24 mouse cellular contexts compared by ENCODE assay signal in the genomic region with DNA sequence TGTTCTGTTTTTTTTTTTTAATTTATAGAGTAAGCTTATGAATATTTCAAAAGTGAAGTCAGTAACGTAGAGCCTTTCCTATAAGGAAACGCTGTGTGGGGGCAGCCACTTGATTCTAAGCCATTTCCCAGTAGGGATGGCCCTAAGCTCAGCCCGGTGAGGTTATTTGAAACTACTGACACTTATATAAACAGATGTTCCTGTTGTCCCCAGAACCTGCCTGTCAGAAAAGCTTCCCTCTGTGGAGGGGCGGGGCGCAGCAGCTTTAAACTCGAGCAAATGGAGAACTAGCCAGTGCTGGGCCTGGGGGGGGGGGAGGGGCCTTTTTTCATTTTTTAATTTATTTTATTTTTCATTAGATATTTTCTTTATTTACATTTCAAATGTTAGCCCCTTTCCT.
DNase-seq lines count a peak whose midpoint lies in the region; ATAC-seq and TF ChIP-seq lines count a peak whose summit lies in the region.
"Had no signal": no experiment of that assay in that cellular context is flagged by ENCODE, and none has a peak within 500 bp of the region (broad histone marks: within the 10 kb centered on the region; RNA-seq: fewer than 3 reads in every experiment).

No protein-coding gene starts in this region.

- no peak overlapping the region for H3K4me2 ChIP-seq in lung, embryonic 14.5 days
- peak overlapping the region; percentile 32; the same call in 1 of the 2 replicates for H3K4me2 ChIP-seq in liver, embryonic 13.5 days
- no peak overlapping the region for H3K4me2 ChIP-seq in forebrain, embryonic 15.5 days (replicated peaks)
- H3K4me2 ChIP-seq: embryonic facial prominence, embryonic 13.5 days; heart, embryonic 12.5 days; hindbrain, embryonic 13.5 days; neural tube, embryonic 15.5 days had no signal

- no peak for ATAC-seq in lung, embryonic 14.5 days (ENCODE audit: insufficient read depth)
- ATAC-seq in liver, embryonic 13.5 days (ENCODE audit: low read depth) = no peak
- ATAC-seq in megakaryocyte progenitor cell, adult 5-6 weeks (replicated peaks; ENCODE audit: poor library complexity) = peak; percentile 37
- ATAC-seq in forebrain, embryonic 15.5 days (replicated peaks) = no peak
- ATAC-seq: inflammation-experienced regulatory T-cells, adult 6 months had no signal

- peak; percentile 14 for DNase-seq in lung, embryonic 14.5 days
- DNase-seq in lung, postnatal 14 days = no peak
- no peak for DNase-seq in liver, embryonic 13.5 days
- no peak for DNase-seq in left cerebral cortex, adult 11 months (ENCODE audit: low spot score)
- DNase-seq in left cerebral cortex, adult 18-20 months (ENCODE audit: low spot score in 2 of 2) = no peak
- no peak for DNase-seq in ovary, postnatal 10 days (ENCODE audit: low spot score)
- DNase-seq: cerebellum, adult 9-10 months; gastrocnemius, adult 2 months; heart, adult 11 months; heart, postnatal 14 days; kidney, adult 2 months; kidney, postnatal 14 days; left cerebral cortex, postnatal 4 days; midbrain, embryonic 14.5 days; right cerebral cortex, postnatal 25 days; thymus, adult 2 months had no signal

- no peaks in the 10 kb centered on the region for H3K36me3 ChIP-seq in lung, embryonic 14.5 days (ENCODE audit: insufficient read depth)
- H3K36me3 ChIP-seq in liver, embryonic 13.5 days = no peaks in the 10 kb centered on the region
- no peaks in the 10 kb centered on the region for H3K36me3 ChIP-seq in forebrain, embryonic 15.5 days
- H3K36me3 ChIP-seq: embryonic facial prominence, embryonic 13.5 days had no signal

- H3K27ac ChIP-seq in lung, embryonic 14.5 days (ENCODE audit: low read depth) = no peak overlapping the region
- peak overlapping the region; percentile 50; the same call in 1 of the 2 replicates for H3K27ac ChIP-seq in liver, embryonic 13.5 days
- H3K27ac ChIP-seq in forebrain, embryonic 15.5 days (replicated peaks) = no peak overlapping the region
- H3K27ac ChIP-seq: embryonic facial prominence, embryonic 13.5 days; gastrocnemius, adult 2 months; hindbrain, embryonic 13.5 days; left cerebral cortex, adult 2 months; neural tube, embryonic 15.5 days had no signal

- no peaks in the 10 kb centered on the region for H3K9me3 ChIP-seq in lung, embryonic 14.5 days (ENCODE audit: low read depth, low read length)
- no peaks in the 10 kb centered on the region for H3K9me3 ChIP-seq in liver, embryonic 13.5 days (replicated peaks)
- H3K9me3 ChIP-seq in forebrain, embryonic 15.5 days = no peaks in the 10 kb centered on the region
- H3K9me3 ChIP-seq: embryonic facial prominence, embryonic 13.5 days; heart, embryonic 12.5 days; hindbrain, embryonic 13.5 days; neural tube, embryonic 15.5 days had no signal

- no peaks in the 10 kb centered on the region for H3K4me1 ChIP-seq in lung, embryonic 14.5 days (ENCODE audit: insufficient read depth)
- H3K4me1 ChIP-seq in liver, embryonic 13.5 days (replicated peaks) = peaks cover 65% of the 10 kb centered on the region
- no peaks in the 10 kb centered on the region for H3K4me1 ChIP-seq in forebrain, embryonic 15.5 days
- H3K4me1 ChIP-seq: neural tube, embryonic 15.5 days had no signal

- no peak overlapping the region for H3K4me3 ChIP-seq in lung, embryonic 14.5 days (ENCODE audit: low read depth, low read length)
- no peak overlapping the region for H3K4me3 ChIP-seq in liver, embryonic 13.5 days (replicated peaks)
- H3K4me3 ChIP-seq in forebrain, embryonic 15.5 days = no peak overlapping the region
- H3K4me3 ChIP-seq: embryonic facial prominence, embryonic 13.5 days; gastrocnemius, adult 2 months; heart, embryonic 12.5 days; hindbrain, embryonic 13.5 days; left cerebral cortex, adult 2 months; neural tube, embryonic 15.5 days had no signal

- TF ChIP-seq CTCF in lung, embryonic 14.5 days (IDR thresholded peaks at IDR 0.05; ENCODE audit: low read depth) = no peak

- H3K9ac ChIP-seq in lung, embryonic 14.5 days = no peak overlapping the region
- no peak overlapping the region; the same call in 1 of the 2 replicates for H3K9ac ChIP-seq in liver, embryonic 13.5 days
- H3K9ac ChIP-seq in forebrain, embryonic 15.5 days (replicated peaks) = no peak overlapping the region
- H3K9ac ChIP-seq: embryonic facial prominence, embryonic 13.5 days; heart, embryonic 12.5 days; hindbrain, embryonic 13.5 days; neural tube, embryonic 15.5 days had no signal

- 34% methylated on average over 6 of the region's 6 CpGs for WGBS in lung, embryonic 14.5 days
- WGBS in liver, embryonic 13.5 days (ENCODE audit: insufficient replicate concordance) = 24% methylated on average over 6 of the region's 6 CpGs
- WGBS in forebrain, embryonic 15.5 days = 70% methylated on average over 6 of the region's 6 CpGs

- no peaks in the 10 kb centered on the region for H3K27me3 ChIP-seq in lung, embryonic 14.5 days (ENCODE audit: insufficient read depth, low read length)
- H3K27me3 ChIP-seq in liver, embryonic 13.5 days = no peaks in the 10 kb centered on the region
- H3K27me3 ChIP-seq in forebrain, embryonic 15.5 days = no peaks in the 10 kb centered on the region
- H3K27me3 ChIP-seq: embryonic facial prominence, embryonic 13.5 days; heart, embryonic 12.5 days; hindbrain, embryonic 13.5 days; neural tube, embryonic 15.5 days had no signal
